Mouse (Mus musculus) hindbrain, embryonic 11.5 days (tissue): ENCODE measurements at regions not wholly inside any gene's neighbourhood (a gene's known extent, or its start where the extent isn't known, plus 50 kb on each side); places are given as distances from the start of the nearest gene placed in this dataset.

ENCODE experiments used
- ATAC-seq: fragments of 200-750 bp; cut with Nextera tagmentation; 2 replicates; pipeline ENCODE4 v1.8.0; 2017; ENCODE audit warnings: mild to moderate bottlenecking, moderate TSS enrichment, moderate library complexity; ENCODE audit not compliant: low FRiP score
- DNase-seq: peaks from one replicate; pipeline ENCODE4 v3.0.0-alpha.2; 2015; ENCODE audit warnings: low spot score
- H3K27ac ChIP-seq: fragments of 300-500 bp; sonication (generic); 2 replicates; pipeline ENCODE4 v1.5.1; 2014; ENCODE audit warnings: mild to moderate bottlenecking, low read depth, low read length
- H3K27me3 ChIP-seq: fragments of 300-500 bp; sonication (generic); 2 replicates; pipeline ENCODE4 v1.6.1; 2014; ENCODE audit warnings: mild to moderate bottlenecking, low read length, moderate library complexity, mixed read lengths; ENCODE audit not compliant: control insufficient read depth, insufficient read depth
- H3K36me3 ChIP-seq: fragments of 300-500 bp; sonication (generic); 2 replicates; pipeline ENCODE4 v1.6.1; 2014; ENCODE audit warnings: mild to moderate bottlenecking, low read length, moderate library complexity, mixed read lengths; ENCODE audit not compliant: control insufficient read depth, insufficient read depth
- H3K4me1 ChIP-seq: fragments of 300-500 bp; sonication (generic); replicated peaks from 2 replicates; pipeline ENCODE4 v1.6.1; 2014; ENCODE audit warnings: low read length, mixed read lengths; ENCODE audit not compliant: control insufficient read depth, insufficient read depth
- H3K4me2 ChIP-seq: fragments of 300-500 bp; sonication (generic); replicated peaks from 2 replicates; pipeline ENCODE4 v1.6.1; 2014; ENCODE audit warnings: mild to moderate bottlenecking, low read depth, low read length
- H3K4me3 ChIP-seq: fragments of 300-500 bp; sonication (generic); 2 replicates; pipeline ENCODE4 v1.5.1; 2014; ENCODE audit warnings: low read depth, low read length
- H3K9ac ChIP-seq: fragments of 300-500 bp; sonication (generic); 2 replicates; pipeline ENCODE4 v1.6.1; 2014; ENCODE audit warnings: low read depth, low read length
- H3K9me3 ChIP-seq: fragments of 300-500 bp; sonication (generic); 2 replicates; pipeline ENCODE4 v1.6.1; 2016; ENCODE audit warnings: low read length; ENCODE audit not compliant: control insufficient read depth
- WGBS: fragments of 180-500 bp; shearing (Covaris S2); extraction: QIAGEN DNeasy Blood & Tissue Kit; methylation state at CpG from one replicate; pipeline ENCODE4 v1.1.7; 2014; 5-methylcytosine and 5-hydroxymethylcytosine counted together

DNA sequence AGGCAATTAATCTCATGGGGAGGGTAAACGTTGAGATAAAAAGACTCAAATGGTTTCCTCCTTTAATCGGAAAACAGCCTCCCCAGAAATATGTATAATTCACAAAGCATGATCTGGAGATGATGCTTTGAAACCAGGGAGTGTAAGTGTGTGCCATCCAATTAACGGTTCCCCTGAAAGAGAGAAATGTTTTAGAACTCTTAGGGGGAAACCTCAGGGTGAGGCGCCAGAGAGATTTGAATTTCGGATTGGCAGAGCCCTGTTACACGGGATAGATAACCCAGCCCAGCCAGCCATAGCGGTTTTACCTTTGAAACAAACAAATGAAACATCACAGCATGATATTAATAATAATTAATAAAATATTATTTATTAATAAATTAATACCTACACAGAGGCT lies 168.1 kb upstream of the Fn1 start:
- H3K4me2 ChIP-seq = no peak overlapping the region
- no peaks in the 10 kb centered on the region for H3K9me3 ChIP-seq
- no peak overlapping the region for H3K9ac ChIP-seq
- no peak overlapping the region for H3K4me3 ChIP-seq
- no peaks in the 10 kb centered on the region for H3K36me3 ChIP-seq
- WGBS = 82% methylated on average over 7 of the region's 7 CpGs
- DNase-seq (no peak), ATAC-seq (no peak)
- no peak overlapping the region for H3K27ac ChIP-seq
- H3K4me1 ChIP-seq = no peaks in the 10 kb centered on the region
- H3K27me3 ChIP-seq = no peaks in the 10 kb centered on the region

DNA sequence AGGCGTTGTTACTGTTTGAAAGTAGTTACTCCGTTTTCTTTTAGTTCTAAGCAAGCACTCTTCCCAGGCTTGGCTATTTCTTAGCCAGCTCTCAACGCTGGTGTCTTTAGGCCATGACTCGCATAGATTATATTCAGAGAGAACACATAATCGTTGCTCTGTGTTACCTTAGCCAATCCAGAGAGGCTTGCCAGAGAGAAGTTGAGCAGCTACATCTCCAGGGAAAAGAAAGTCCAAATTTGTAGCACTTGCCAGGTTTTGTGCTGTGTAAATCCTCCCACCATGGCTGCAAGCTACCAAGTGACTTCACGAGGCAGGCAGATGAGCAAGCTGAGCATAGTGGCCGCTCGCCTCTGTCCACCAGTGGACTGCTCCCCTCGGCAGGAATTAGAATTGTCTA lies 163.3 kb upstream of the Fn1 start:
- Histone ChIP-seq H3K27ac (no peak overlapping the region), H3K4me1 (no peaks in the 10 kb centered on the region), H3K36me3 (no peaks in the 10 kb centered on the region), H3K4me3 (no peak overlapping the region), H3K9ac (no peak overlapping the region), H3K9me3 (no peaks in the 10 kb centered on the region), H3K27me3 (no peaks in the 10 kb centered on the region), H3K4me2 (no peak overlapping the region)
- no peak for DNase-seq
- ATAC-seq = no peak
- 83% methylated on average over 9 of the region's 9 CpGs for WGBS

DNA sequence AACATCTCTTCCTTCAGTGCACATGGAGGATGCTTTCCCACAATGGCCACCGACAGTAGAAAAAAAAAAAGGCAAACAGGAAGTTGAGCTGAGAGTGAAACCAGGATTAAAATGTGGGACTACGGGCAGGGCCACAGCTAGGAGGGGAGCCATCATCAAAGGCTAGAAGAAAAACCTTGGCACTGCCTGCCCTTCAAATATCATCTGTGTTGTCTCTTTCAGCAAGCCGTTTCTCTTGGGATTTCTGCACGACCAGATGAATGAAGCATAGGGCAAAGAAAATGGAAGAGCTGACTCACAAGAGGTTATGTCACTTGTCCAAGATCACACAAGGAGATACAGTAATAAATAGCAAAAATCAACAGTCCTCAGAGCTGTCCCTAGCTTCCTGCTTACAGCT lies 161.1 kb upstream of the Fn1 start:
- ATAC-seq (no peak), DNase-seq (no peak)
- 86% methylated on average over 4 of the region's 4 CpGs for WGBS
- no peaks in the 10 kb centered on the region for H3K36me3 ChIP-seq
- no peak overlapping the region for H3K4me2 ChIP-seq
- no peak overlapping the region for H3K4me3 ChIP-seq
- H3K9me3 ChIP-seq = no peaks in the 10 kb centered on the region
- no peaks in the 10 kb centered on the region for H3K4me1 ChIP-seq
- H3K27me3 ChIP-seq = no peaks in the 10 kb centered on the region
- no peak overlapping the region for H3K9ac ChIP-seq
- no peak overlapping the region for H3K27ac ChIP-seq

DNA sequence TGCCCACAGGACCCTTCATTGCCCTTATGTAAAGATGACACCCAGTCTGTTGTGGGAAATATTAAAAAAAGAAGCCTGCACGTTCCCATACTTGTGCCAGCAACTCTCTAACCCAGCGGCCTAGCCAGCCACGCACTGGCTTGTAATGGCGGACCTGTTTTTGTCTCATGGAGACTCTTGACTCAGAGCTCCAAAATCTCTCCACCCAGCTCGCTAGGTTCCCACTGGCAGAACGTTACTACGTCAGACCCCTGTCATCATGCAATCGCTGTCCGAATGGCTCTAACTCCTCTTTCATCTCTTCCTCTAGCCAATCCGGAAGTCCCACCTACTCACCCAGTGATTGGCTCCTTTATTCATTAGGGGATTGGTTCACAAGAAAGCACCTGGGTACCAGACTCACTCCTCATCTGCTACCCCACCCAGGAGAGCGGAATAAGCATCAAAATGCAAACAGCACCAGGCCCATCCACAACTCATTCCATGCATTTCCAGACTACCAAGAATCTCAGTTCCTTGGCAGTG lies 159.2 kb upstream of the Fn1 start:
- H3K4me3 ChIP-seq = no peak overlapping the region
- ATAC-seq (no peak), DNase-seq (no peak)
- H3K9me3 ChIP-seq = no peaks in the 10 kb centered on the region
- no peak overlapping the region for H3K27ac ChIP-seq
- H3K36me3 ChIP-seq = no peaks in the 10 kb centered on the region
- H3K27me3 ChIP-seq = no peaks in the 10 kb centered on the region
- no peak overlapping the region for H3K4me2 ChIP-seq
- H3K4me1 ChIP-seq = no peaks in the 10 kb centered on the region
- no peak overlapping the region for H3K9ac ChIP-seq
- 93% methylated on average over 11 of the region's 11 CpGs for WGBS

DNA sequence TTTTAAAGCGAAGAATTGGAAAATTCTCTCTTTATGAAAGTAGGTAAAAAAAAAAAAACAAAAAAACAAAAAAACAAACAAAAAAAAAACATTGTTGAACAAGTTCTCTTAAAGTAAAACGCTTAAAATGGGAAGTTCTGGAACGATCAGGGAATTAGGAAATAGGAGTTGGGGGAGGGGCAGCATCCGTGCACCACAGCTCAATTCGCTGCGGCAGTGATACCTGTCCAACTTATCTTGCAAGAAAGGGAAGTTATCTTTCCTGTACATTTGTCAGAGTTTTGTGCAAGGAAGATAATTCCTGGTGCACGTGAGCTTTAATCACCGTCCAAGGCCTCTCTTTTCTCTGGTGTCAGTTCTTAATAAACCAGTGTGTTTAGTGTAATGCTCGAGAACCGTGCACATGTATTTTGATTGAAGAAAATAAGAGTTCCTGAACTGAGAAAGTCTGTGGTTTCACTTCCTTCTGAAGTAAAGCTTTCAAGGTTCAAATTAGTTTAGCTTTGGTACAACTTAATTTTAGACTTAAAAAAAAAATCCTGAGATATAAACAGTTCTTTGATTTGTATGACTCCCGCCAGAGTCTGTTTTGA lies 158.3 kb upstream of the Fn1 start:
- Histone ChIP-seq H3K9ac (no peak overlapping the region), H3K4me3 (no peak overlapping the region), H3K27me3 (no peaks in the 10 kb centered on the region), H3K36me3 (no peaks in the 10 kb centered on the region), H3K4me2 (no peak overlapping the region), H3K4me1 (no peaks in the 10 kb centered on the region), H3K27ac (no peak overlapping the region), H3K9me3 (no peaks in the 10 kb centered on the region)
- DNase-seq (no peak), ATAC-seq (no peak)
- 91% methylated on average over 11 of the region's 11 CpGs for WGBS

DNA sequence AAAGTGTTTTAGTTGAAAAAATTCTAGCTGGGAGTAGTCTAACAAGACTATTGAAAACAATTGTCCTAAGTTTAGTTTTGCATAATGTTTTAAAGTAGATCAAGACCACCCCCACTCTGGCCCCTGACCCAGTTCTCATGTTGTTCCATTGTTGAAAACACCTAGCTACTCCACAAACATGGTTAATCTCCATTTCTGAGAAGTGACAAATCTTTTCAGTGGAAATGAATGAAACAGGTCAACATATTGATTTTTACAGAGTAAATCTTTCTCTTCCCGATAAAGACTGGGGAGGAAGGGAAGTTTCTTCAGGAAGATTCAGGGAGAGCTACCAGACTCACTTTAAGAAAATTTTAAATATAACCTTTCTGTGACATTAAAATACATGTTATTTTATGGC lies 155.0 kb upstream of the Fn1 start:
- no peak overlapping the region for H3K4me2 ChIP-seq
- H3K9ac ChIP-seq = no peak overlapping the region
- H3K36me3 ChIP-seq = no peaks in the 10 kb centered on the region
- 70% methylated on average over 1 of the region's 1 CpGs for WGBS
- no peak for DNase-seq
- no peaks in the 10 kb centered on the region for H3K9me3 ChIP-seq
- no peaks in the 10 kb centered on the region for H3K27me3 ChIP-seq
- ATAC-seq = no peak
- no peak overlapping the region for H3K4me3 ChIP-seq
- H3K4me1 ChIP-seq = no peaks in the 10 kb centered on the region
- no peak overlapping the region for H3K27ac ChIP-seq

DNA sequence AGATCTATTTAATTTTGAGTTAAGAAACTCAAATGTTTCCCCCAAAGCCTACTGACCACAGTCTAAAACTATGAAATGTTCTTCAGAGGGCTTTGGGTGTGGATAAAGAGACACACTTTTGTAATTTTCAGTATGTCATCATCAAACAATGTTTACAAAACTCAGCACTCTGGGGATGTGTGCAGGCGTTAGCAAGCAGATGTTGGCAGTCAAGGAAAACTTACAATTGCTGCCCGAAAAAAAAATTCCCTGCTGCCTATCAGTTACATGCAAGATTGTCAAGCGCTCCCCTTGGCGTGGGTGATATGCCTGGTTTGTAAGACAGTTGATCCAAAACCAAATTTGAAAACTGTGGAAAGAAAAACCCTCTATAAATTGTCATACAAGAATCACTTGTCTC lies 154.6 kb upstream of the Fn1 start:
- Histone ChIP-seq H3K27me3 (no peaks in the 10 kb centered on the region), H3K9me3 (no peaks in the 10 kb centered on the region), H3K36me3 (no peaks in the 10 kb centered on the region), H3K4me3 (no peak overlapping the region), H3K4me2 (no peak overlapping the region), H3K9ac (no peak overlapping the region), H3K27ac (no peak overlapping the region), H3K4me1 (no peaks in the 10 kb centered on the region)
- ATAC-seq (no peak), DNase-seq (no peak)
- WGBS = 54% methylated on average over 4 of the region's 4 CpGs

DNA sequence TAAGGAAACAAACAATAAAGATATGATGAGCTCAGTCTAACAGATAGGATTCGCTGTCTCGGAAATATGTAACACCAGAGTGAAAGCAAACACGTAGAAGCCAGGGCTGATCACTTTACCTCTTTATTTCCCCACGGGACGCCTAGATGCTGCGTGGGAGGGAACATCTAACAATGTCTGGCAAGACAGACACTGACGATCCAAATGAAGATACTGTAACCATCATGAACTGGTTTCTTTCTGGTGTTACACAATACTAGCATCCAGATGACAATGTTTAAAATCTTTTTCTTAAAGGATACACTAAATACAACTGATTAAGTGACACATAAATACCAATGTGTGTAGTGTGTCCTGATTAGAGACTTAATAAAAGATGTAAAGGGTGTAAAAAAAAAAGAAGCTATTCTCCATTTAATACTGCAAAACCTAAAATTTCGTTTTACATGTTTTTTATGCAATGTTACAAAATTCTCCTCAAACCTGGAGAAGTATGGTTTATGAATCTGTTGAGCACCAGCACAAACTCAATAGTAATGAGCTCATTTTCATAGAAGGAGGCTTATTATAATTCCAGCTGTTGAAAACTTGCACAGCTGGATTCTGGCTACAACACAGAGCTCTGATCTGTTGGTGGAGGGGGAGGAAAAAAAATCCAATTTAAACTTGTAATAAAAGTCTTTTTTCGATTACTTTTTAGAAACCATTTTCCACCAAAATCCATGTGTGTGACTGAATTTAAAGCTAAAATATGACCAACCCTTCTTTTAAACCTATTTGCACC lies 148.5 kb upstream of the Fn1 start:
- H3K36me3 ChIP-seq = no peaks in the 10 kb centered on the region
- H3K9me3 ChIP-seq = no peaks in the 10 kb centered on the region
- H3K27me3 ChIP-seq = no peaks in the 10 kb centered on the region
- no peak overlapping the region for H3K4me2 ChIP-seq
- H3K4me1 ChIP-seq = no peaks in the 10 kb centered on the region
- no peak overlapping the region for H3K4me3 ChIP-seq
- WGBS = 74% methylated on average over 9 of the region's 9 CpGs
- no peak overlapping the region for H3K9ac ChIP-seq
- ATAC-seq (no peak), DNase-seq (no peak)
- no peak overlapping the region for H3K27ac ChIP-seq

DNA sequence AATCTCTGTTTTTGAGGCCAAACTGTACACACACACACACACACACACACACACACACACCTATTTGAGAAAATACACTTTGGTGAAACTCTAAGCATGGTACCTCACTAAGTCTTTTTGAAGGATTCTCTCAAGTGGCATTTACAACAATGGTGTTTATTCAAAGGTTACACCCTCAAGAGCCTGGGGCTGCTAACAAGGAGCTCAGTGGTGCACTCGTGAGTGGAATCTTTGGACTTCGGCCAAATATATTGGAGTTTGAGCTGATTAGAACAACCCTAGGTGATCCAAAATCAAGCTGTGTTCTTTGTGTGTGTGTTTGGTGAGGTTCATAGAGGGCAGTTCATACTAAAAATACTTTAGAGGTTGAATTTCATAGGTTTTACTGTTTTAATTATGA lies 147.6 kb upstream of the Fn1 start:
- no peaks in the 10 kb centered on the region for H3K36me3 ChIP-seq
- no peak overlapping the region for H3K4me2 ChIP-seq
- H3K9ac ChIP-seq = no peak overlapping the region
- no peaks in the 10 kb centered on the region for H3K9me3 ChIP-seq
- no peaks in the 10 kb centered on the region for H3K27me3 ChIP-seq
- H3K4me3 ChIP-seq = no peak overlapping the region
- DNase-seq (no peak), ATAC-seq (no peak)
- WGBS = 68% methylated on average over 2 of the region's 2 CpGs
- H3K4me1 ChIP-seq = no peaks in the 10 kb centered on the region
- H3K27ac ChIP-seq = no peak overlapping the region
